Mouse (Mus musculus): Measurements from ENCODE around the gene Myo10.

- TF ChIP-seq CTCF (conservative IDR thresholded peaks at IDR 0.05; ENCODE audit: insufficient read depth, insufficient read length, low read depth, low read length) (no peak), POLR2A (IDR thresholded peaks at IDR 0.05; ENCODE audit: low read depth, low read length) (no peak)
Observed at GRCm38 (mm10) chr15:25645862-25646261, 23.5 kb downstream of the Myo10 start.

Measured in kidney, adult 2 months (tissue).